Mouse (Mus musculus): ENCODE measurements at regions not wholly inside any gene's neighbourhood (a gene's known extent, or its start where the extent isn't known, plus 50 kb on each side); places are given as distances from the start of the nearest gene placed in this dataset.

GRCm38 (mm10) chr11:56307051-56307450 is 266.2 kb upstream of the Nmur2 start:
- WGBS = 26% methylated on average over 3 of the region's 3 CpGs
- DNase-seq (ENCODE audit: low read depth, low spot score) = no peak

GRCm38 (mm10) chr11:56290651-56291578 is 250.1 kb upstream of the Nmur2 start:
- DNase-seq (ENCODE audit: low read depth, low spot score) = no peak
- WGBS = 68% methylated on average over 13 of the region's 13 CpGs

- WGBS = 67% methylated on average over 2 of the region's 2 CpGs
- DNase-seq (ENCODE audit: low read depth, low spot score) = no peak
Measured at GRCm38 (mm10) chr11:56285575-56286260, 244.9 kb upstream of the Nmur2 start.

GRCm38 (mm10) chr11:56281201-56281600 is 240.4 kb upstream of the Nmur2 start:
- WGBS = 81% methylated on average over 4 of the region's 4 CpGs
- no peak for DNase-seq (ENCODE audit: low read depth, low spot score)

- 43% methylated on average over 2 of the region's 2 CpGs for WGBS
- no peak for DNase-seq (ENCODE audit: low read depth, low spot score)
Measured at GRCm38 (mm10) chr11:56280216-56280615, 239.4 kb upstream of the Nmur2 start.

- WGBS = 44% methylated on average over 3 of the region's 3 CpGs
- DNase-seq (ENCODE audit: low read depth, low spot score) = no peak
Measured at GRCm38 (mm10) chr11:56269915-56270493, 229.2 kb upstream of the Nmur2 start.

GRCm38 (mm10) chr11:56262726-56263125 is 221.9 kb upstream of the Nmur2 start:
- no peak for DNase-seq (ENCODE audit: low read depth, low spot score)
- WGBS = 92% methylated on average over 10 of the region's 10 CpGs

- no peak for DNase-seq (ENCODE audit: low read depth, low spot score)
- whole genome bisulfite sequencing = 80% methylated on average over 2 of the region's 2 CpGs
Measured at GRCm38 (mm10) chr11:56256356-56256755, 215.5 kb upstream of the Nmur2 start.

GRCm38 (mm10) chr11:56254437-56254836 is 213.6 kb upstream of the Nmur2 start:
- no peak for DNase-seq (ENCODE audit: low read depth, low spot score)
- 88% methylated on average over 3 of the region's 3 CpGs for WGBS

GRCm38 (mm10) chr11:56247333-56247823 is 206.6 kb upstream of the Nmur2 start:
- DNase-seq (ENCODE audit: low read depth, low spot score) = no peak
- 31% methylated on average over 4 of the region's 4 CpGs for WGBS

GRCm38 (mm10) chr11:56246549-56247332 is 205.9 kb upstream of the Nmur2 start:
- WGBS = 57% methylated on average over 5 of the region's 5 CpGs
- DNase-seq (ENCODE audit: low read depth, low spot score) = no peak

GRCm38 (mm10) chr11:56244951-56245350 is 204.1 kb upstream of the Nmur2 start:
- WGBS = 81% methylated on average over 2 of the region's 2 CpGs
- no peak for DNase-seq (ENCODE audit: low read depth, low spot score)

- WGBS = 76% methylated on average over 8 of the region's 8 CpGs
- DNase-seq (ENCODE audit: low read depth, low spot score) = no peak
Measured at GRCm38 (mm10) chr11:56243447-56243846, 202.6 kb upstream of the Nmur2 start.

GRCm38 (mm10) chr11:56238745-56239144 is 197.9 kb upstream of the Nmur2 start:
- DNase-seq (ENCODE audit: low read depth, low spot score) = no peak
- WGBS = 32% methylated on average over 4 of the region's 4 CpGs

- no peak for DNase-seq (ENCODE audit: low read depth, low spot score)
- WGBS = 89% methylated on average over 2 of the region's 2 CpGs
Measured at GRCm38 (mm10) chr11:56224999-56225398, 184.2 kb upstream of the Nmur2 start.

GRCm38 (mm10) chr11:56215706-56216105 is 174.9 kb upstream of the Nmur2 start:
- WGBS = 68% methylated on average over 2 of the region's 2 CpGs

GRCm38 (mm10) chr11:56201844-56202243 is 161.0 kb upstream of the Nmur2 start:
- DNase-seq (ENCODE audit: low read depth, low spot score) = no peak
- WGBS = 83% methylated on average over 3 of the region's 3 CpGs

More at GRCm38 (mm10) chr11:56215706-56216105, 174.9 kb upstream of the Nmur2 start:
- DNase-seq (ENCODE audit: low read depth, low spot score) = no peak

GRCm38 (mm10) chr11:56195316-56195715 is 154.5 kb upstream of the Nmur2 start:
- 60% methylated on average over 3 of the region's 3 CpGs for WGBS
- DNase-seq (ENCODE audit: low read depth, low spot score) = no peak

- no peak for DNase-seq (ENCODE audit: low read depth, low spot score)
- 43% methylated on average over 2 of the region's 2 CpGs for WGBS
Measured at GRCm38 (mm10) chr11:56193426-56193825, 152.6 kb upstream of the Nmur2 start.

GRCm38 (mm10) chr11:56173895-56174294 is 133.1 kb upstream of the Nmur2 start:
- DNase-seq (ENCODE audit: low read depth, low spot score) = no peak
- WGBS = 96% methylated on average over 1 of the region's 1 CpGs

Measured in large intestine, adult 2 months (tissue).